Mouse (Mus musculus) layer of hippocampus, adult 18-20 months (tissue): ENCODE measurements around the gene 2310039H08Rik. TPM values are rescaled to one million over a fixed set of nuclear protein-coding genes. Genes with fewer than 3 reads are reported as not detected.

Experiments
- DNase-seq, 2 experiments: peaks; one replicate each; pipeline ENCODE4 v3.0.0; 2022; ENCODE audit warnings: low spot score in 2 of 2
- total RNA-seq, 2 experiments: library from RNA; stranded (reverse); gene quantifications; 2 replicates each; pipeline ENCODE4 v1.2.3; 2021

2310039H08Rik gene
- total RNA-seq, 2 experiments from 2014 or later = 4.9 to 8.3 TPM

DNA sequence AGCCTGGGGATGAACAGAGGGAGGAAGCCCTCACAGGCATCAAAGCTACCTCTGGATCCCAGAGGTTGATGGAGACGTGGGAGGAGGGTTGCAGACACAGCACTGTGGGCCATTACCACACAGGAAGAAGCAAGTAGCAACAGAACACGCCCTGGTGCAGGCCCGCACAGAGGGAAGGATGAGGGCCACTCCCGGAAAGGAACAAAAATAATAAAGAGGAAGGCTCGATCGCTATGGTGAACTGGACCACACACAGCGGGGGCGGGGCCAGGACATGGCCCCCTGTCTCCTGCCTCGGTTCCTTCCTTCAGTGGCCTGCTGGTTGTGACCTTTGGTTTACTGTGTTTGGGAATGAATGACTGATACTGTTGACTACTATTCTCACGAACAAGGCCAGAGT lies 27.2 kb downstream of the 2310039H08Rik start:
- DNase-seq = no peak

DNA sequence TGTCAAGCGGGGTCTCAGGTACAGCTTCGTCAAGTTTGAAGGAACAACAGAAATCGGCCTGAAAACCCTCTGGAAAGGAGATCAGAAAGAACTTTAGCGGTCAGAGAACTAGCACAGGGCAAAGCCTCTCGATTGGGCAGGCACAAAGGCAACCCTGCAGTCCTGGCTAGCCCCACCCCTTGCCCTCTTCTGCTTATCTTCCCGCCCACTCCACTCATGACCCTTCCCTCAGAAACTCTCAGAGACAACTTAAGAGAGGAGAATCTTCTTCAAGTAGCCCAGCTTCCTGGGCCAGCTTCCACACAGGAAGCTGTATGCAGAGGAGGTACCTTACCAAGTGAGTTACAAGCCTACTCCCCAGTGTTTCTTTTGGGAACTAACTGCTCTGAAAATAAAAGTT lies 29.3 kb downstream of the 2310039H08Rik start:
- DNase-seq = no peak

DNA sequence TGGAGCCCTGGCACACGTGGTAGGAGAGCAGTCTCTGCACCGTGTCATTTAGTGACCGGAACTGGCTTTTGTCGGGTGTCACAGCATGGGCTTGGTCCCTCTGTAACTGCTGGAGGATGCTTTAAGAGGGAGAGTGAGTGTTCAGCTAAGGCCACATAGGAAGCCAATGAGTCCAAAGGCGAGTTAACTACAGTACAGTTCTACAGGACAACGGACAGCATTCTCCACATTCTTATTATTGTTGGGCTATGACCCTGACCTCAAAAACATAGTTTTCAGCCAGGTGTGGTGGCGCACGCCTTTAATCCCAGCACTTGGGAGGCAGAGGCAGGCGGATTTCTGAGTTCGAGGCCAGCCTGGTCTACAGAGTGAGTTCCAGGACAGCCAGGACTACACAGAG lies 35.9 kb downstream of the 2310039H08Rik start:
- DNase-seq = no peak

DNA sequence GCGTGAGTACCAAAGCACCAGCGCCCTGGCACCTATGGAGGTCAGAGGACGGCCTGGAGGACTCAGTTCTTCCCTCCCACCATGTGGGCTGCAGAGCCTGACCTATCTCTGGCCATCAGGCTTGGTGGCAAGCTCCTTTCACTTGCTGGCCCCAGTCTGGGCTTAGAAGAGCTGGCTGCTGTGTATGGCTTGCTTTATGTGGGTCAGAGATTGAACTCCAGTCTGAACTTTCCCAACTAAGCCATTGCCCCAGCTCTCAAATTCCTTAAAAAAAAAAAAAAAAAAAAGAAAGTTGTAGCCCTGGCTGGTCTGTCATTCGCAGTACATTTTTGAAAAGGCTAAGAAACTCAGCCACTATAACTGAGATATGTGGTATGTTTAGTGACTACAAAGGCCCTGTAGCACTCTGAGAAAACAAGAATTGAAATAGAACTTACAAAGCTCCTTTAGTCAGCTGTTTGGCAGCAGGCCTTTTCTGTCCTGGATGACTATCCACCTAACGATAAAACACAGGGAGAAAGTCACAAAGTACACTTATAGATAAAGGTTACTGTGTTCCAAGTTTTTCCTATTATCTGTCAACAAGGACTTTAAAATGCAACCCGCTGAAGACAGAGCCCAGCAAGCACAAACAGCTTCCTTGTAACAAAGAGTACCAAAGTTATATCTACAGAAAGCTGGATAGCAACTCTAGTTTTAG lies 36.8 kb downstream of the 2310039H08Rik start:
- no peak for DNase-seq

DNA sequence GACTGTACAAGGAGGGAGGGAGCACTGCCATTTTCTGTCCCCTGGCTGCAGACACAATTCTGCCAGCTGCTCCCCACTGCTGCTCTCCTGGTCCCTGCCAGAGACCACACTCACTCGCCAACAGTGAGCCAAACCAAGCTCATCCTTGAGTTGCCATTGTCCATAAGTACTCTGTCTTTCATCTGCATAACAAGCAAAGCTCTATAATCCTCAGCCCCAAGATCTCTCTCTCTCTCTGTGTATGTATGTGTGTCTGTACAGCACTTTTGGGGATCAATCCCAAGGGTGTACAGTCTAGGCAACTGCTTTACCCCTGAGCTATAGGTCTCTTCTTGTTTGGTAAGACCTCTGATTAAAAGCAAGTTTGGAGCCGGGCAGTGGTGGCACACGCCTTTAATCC lies 38.2 kb downstream of the 2310039H08Rik start:
- no peak for DNase-seq

DNA sequence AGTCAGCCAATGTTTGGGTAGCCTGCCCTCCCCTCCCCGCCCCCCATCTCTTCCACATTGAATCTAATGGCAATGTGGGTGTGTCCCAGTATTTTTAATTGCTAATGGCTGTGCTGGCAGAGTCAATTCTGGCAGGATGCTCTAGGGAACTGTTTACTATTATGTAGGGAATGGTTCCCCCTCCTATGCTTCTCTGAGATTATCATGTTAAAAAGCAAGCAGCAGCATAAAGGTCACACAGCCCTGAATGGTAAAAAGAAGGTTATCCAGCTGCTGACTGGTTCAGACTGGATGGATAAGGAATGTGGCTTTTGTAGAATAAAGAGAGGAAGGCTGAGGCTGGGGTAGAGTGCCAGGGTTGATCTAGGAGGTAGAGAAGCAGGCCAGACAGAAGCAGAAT lies 40.0 kb downstream of the 2310039H08Rik start:
- DNase-seq = no peak

DNA sequence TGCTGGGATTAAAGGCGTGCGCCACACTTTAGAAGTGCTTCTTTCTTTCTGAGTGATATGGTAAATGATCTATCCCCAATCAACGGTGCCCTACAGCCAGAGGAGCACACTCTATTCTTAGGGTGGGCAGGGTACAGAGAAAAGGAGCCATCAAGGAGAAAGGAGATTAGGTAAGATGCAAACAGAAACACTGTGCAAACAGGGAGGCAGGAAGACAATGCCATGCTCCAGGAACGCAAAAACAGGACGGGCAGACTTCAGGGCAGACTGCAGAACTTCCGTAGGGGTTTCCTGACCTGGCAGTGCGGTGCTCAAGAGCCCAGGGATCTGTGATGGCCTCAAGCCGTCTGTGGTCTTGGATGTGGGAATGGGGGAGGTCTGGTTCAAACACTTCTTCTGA lies 41.2 kb downstream of the 2310039H08Rik start:
- DNase-seq = no peak

DNA sequence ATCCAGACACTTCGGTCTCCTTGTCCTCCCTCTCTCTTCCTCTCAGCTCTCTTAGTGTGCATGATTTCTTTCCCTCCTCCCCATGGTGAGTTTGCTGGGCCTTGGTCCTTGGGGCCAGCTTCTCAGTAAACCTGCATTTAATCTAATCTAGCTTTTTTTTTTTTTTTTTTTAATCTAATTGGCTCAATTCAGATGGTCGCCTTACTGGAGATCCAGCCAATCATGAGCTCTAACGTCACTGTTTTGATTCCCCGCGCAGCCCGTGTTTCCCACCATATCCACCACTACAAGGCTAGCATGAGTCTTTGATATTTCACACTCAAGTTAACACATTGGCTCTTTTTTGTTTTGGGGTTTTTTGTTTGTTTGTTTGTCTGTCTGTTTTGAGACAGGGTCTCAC lies 42.1 kb downstream of the 2310039H08Rik start:
- DNase-seq = no peak

DNA sequence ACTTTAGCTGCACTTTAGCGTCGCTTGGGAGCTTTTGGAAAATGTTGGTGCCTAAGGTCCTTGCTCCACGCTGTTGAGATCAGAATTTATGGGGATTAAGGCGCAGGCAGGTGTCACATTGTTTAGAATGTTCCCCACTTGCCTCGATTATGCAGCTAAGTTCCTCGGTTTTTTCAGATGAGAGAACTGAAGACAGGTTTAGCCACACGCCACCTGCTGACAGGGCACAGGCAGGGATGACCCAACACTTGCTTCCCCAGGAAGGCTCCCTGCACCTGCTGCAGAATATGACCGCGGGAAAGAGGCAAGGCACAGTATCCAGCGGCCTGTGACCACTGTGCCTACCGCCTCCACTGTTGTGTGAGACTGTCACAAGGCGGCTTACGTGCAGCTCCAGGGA lies 43.9 kb downstream of the 2310039H08Rik start:
- no peak for DNase-seq

DNA sequence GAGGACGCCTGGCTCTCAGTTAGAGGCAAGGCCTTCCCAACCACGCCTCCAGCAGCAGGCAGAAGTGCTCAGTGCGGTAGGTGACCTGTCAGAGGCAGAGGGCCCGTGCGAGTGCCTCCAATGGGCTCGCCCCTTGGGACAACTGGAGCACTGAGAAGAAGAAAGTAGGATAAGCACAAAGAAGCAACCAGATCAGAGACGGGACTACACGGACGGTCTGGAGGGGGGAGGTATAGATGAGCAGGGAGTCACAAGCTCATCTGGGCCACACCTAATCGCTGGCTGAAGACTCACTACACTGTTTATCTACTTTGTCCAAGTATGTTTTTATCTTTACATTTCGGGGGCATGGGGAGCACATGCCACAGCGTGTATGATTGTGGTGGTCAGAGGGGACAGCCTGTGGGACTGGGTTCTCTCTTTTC lies 45.3 kb downstream of the 2310039H08Rik start:
- DNase-seq = no peak

DNA sequence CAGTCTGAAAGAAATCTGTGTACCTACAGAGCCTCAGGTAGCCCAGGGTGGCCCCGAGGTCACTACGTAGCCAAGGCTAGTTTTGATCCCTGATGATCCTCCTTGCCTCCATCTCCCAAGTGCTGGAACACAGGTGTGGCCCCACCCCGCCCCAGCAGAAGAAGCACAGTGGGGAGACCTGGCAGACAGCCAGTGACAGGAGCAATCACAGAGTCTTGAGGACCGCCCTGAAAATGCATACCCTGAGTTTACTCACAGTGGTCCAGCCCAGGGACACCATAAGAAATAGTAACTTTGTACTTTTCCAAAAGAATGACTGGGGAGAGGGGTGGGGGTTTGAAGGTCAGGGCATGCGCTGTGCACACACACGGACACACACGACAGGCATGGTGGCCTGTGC lies 48.2 kb downstream of the 2310039H08Rik start:
- DNase-seq = no peak

Other genes starting within 250 kb of the 2310039H08Rik start
- gene Cul9, start 226.2 kb upstream of the 2310039H08Rik start, total RNA-seq = 10 to 100 TPM; 61.8 to 66.4 TPM
- gene Srf, start 216.5 kb upstream of the 2310039H08Rik start, total RNA-seq = 10 to 100 TPM; 80.8 to 89.0 TPM
- gene Ptk7, start 143.1 kb upstream of the 2310039H08Rik start, total RNA-seq = 1 to 10 TPM; 8.0 to 9.0 TPM
- 10 to 100 TPM; 22.4 to 22.6 TPM for gene Klc4, start 126.6 kb upstream of the 2310039H08Rik start, total RNA-seq
- gene Mrpl2, start 126.4 kb upstream of the 2310039H08Rik start, total RNA-seq = 10 to 100 TPM; 53.1 to 60.7 TPM
- 10 to 100 TPM; 18.9 to 20.2 TPM for gene Cul7, start 122.3 kb upstream of the 2310039H08Rik start, total RNA-seq
- gene Rrp36, start 98.3 kb upstream of the 2310039H08Rik start, total RNA-seq = 10 to 100 TPM; 17.2 to 19.7 TPM
- 100 to 1,000 TPM in 1 of 2 experiments, 10 to 100 TPM in 1; 97.2 to 109 TPM for gene Mea1, start 93.8 kb upstream of the 2310039H08Rik start, total RNA-seq
- 100 to 1,000 TPM; 172 to 177 TPM for gene Klhdc3, start 91.7 kb upstream of the 2310039H08Rik start, total RNA-seq
- 10 to 100 TPM; 89.3 to 90.9 TPM for gene Ppp2r5d, start 67.5 kb upstream of the 2310039H08Rik start, total RNA-seq
- gene Pex6, start 61.2 kb upstream of the 2310039H08Rik start, total RNA-seq = 10 to 100 TPM; 55.5 to 62.4 TPM
- gene Gnmt, start 43.5 kb upstream of the 2310039H08Rik start, total RNA-seq = 1 to 10 TPM in 1 of 2 experiments, not detected in 1; 1.1 TPM
- 10 to 100 TPM; 66.6 to 71.8 TPM for gene Cnpy3, start 20.4 kb upstream of the 2310039H08Rik start, total RNA-seq
- gene Ptcra, start 8.9 kb upstream of the 2310039H08Rik start, total RNA-seq = under 1 TPM in 1 of 2 experiments, not detected in 1; 0.25 TPM
- gene Rpl7l1, start 10.0 kb downstream of the 2310039H08Rik start, total RNA-seq = 10 to 100 TPM; 49.0 to 55.9 TPM
- 10 to 100 TPM; 61.5 to 65.7 TPM for gene Bicral, start 85.8 kb downstream of the 2310039H08Rik start, total RNA-seq
- gene Tbcc, start 118.0 kb downstream of the 2310039H08Rik start, total RNA-seq = 10 to 100 TPM; 29.9 to 30.2 TPM
- not detected for gene Prph2, start 137.8 kb downstream of the 2310039H08Rik start, total RNA-seq
- gene Ubr2, start 237.9 kb downstream of the 2310039H08Rik start, total RNA-seq = 10 to 100 TPM; 61.3 to 62.2 TPM